Mouse (Mus musculus) myocyte (in vitro differentiated cells): Measurements from ENCODE around the gene Thada. TPM values are rescaled to one million over a fixed set of nuclear protein-coding genes. Genes with fewer than 3 reads are reported as not detected.

Source experiments
- H3K27me3 ChIP-seq: one replicate; pipeline ENCODE4 v1.6.1; 2011; ENCODE audit not compliant: control insufficient read depth, insufficient read depth, insufficient read length
- H3K36me3 ChIP-seq: one replicate; pipeline ENCODE4 v1.6.1; 2011; ENCODE audit not compliant: control insufficient read depth, insufficient read depth
- H3K4me2 ChIP-seq: one replicate; pipeline ENCODE4 v1.6.1; 2011; ENCODE audit warnings: low read depth, control low read depth
- H3K4me3 ChIP-seq: one replicate; pipeline ENCODE4 v1.5.1; 2011; ENCODE audit warnings: mild to moderate bottlenecking, control low read depth, moderate library complexity
- H3K79me2 ChIP-seq: one replicate; pipeline ENCODE4 v1.6.1; 2011; ENCODE audit not compliant: control insufficient read depth, insufficient read depth
- H3ac ChIP-seq: one replicate; pipeline ENCODE4 v1.6.1; 2011; ENCODE audit not compliant: control insufficient read depth, insufficient read length
- CEBPB ChIP-seq: IDR thresholded peaks from 2 replicates; pipeline ENCODE4 v1.6.1; 2011; ENCODE audit warnings: mild to moderate bottlenecking, moderate library complexity; ENCODE audit not compliant: poor library complexity, insufficient read depth, severe bottlenecking
- E2F4 ChIP-seq: IDR thresholded peaks from one replicate; pipeline ENCODE4 v1.6.1; 2011; ENCODE audit warnings: mild to moderate bottlenecking, control low read depth, moderate library complexity; ENCODE audit not compliant: insufficient read depth
- MAX ChIP-seq: IDR thresholded peaks from one replicate; pipeline ENCODE4 v1.6.1; 2011; ENCODE audit warnings: low read depth, mild to moderate bottlenecking, control low read depth
- MYOD1 ChIP-seq, 3 experiments: IDR thresholded peaks; one replicate each; pipeline ENCODE4 v1.6.1; 2011; ENCODE audit warnings: control low read depth in 2 of 3, low read depth in 2 of 3, mild to moderate bottlenecking in 2 of 3, moderate library complexity in 1 of 3; ENCODE audit not compliant: insufficient read length in 2 of 3, control insufficient read depth in 1 of 3
- MYOG ChIP-seq, 3 experiments: IDR thresholded peaks; one replicate each; pipeline ENCODE4 v1.6.1; 2011; ENCODE audit warnings: control low read depth in 2 of 3, low read depth in 2 of 3, mild to moderate bottlenecking in 2 of 3; ENCODE audit not compliant: insufficient read length in 2 of 3, control insufficient read depth in 1 of 3, insufficient read depth in 1 of 3
- POLR2A ChIP-seq: IDR thresholded peaks from one replicate; pipeline ENCODE4 v1.6.1; 2011; ENCODE audit warnings: low read depth, mild to moderate bottlenecking, control low read depth, moderate library complexity; ENCODE audit not compliant: insufficient read length
- POLR2AphosphoS2 ChIP-seq: IDR thresholded peaks from one replicate; pipeline ENCODE4 v1.6.1; 2011; ENCODE audit warnings: low read depth, control low read depth; ENCODE audit not compliant: insufficient read length
- REST ChIP-seq: IDR thresholded peaks from one replicate; pipeline ENCODE4 v1.6.1; 2011; ENCODE audit warnings: mild to moderate bottlenecking, control low read depth, moderate library complexity; ENCODE audit not compliant: insufficient read depth, insufficient read length
- SRF ChIP-seq: IDR thresholded peaks from one replicate; pipeline ENCODE4 v1.6.1; 2011; ENCODE audit warnings: low read depth; ENCODE audit not compliant: control insufficient read depth, insufficient read length
- TCF12 ChIP-seq: IDR thresholded peaks from one replicate; pipeline ENCODE4 v1.6.1; 2011; ENCODE audit warnings: mild to moderate bottlenecking, control low read depth; ENCODE audit not compliant: poor library complexity, insufficient read depth, severe bottlenecking
- TCF3 ChIP-seq: IDR thresholded peaks from one replicate; pipeline ENCODE4 v1.6.1; 2011; ENCODE audit warnings: low read depth, control low read depth; ENCODE audit not compliant: insufficient read length
- USF1 ChIP-seq: IDR thresholded peaks from one replicate; pipeline ENCODE4 v1.6.1; 2011; ENCODE audit warnings: low read depth, mild to moderate bottlenecking, control low read depth, moderate library complexity
- polyA plus RNA-seq: library from polyadenylated mRNA; unstranded; fragments of >200 nt; fragmentation: generic; extraction: Trizol; gene quantifications from one replicate; pipeline ENCODE4 v1.2.1, GENCODE M21; 2012; ENCODE audit warnings: missing spikeins

Gene Thada
- polyA plus RNA-seq, 1 experiment, result 5.5 TPM

- peaks cover 5% of the 10 kb centered on the region for H3K36me3 ChIP-seq
- H3K79me2 ChIP-seq, result no peaks in the 10 kb centered on the region
- no peak overlapping the region for H3K4me3 ChIP-seq
- TF ChIP-seq MYOG (IDR thresholded peaks at IDR 0.05; ENCODE audit: control insufficient read depth in 1 of 3, insufficient read depth in 1 of 3, insufficient read length in 2 of 3, low read depth in 2 of 3), result no peak
- TF ChIP-seq SRF, result no peak
- no peak for TF ChIP-seq REST
- TF ChIP-seq TCF3, result no peak
- TF ChIP-seq CEBPB, result no peak
- TF ChIP-seq USF1, result no peak
- TF ChIP-seq E2F4, result no peak
- TF ChIP-seq MYOD1 (IDR thresholded peaks at IDR 0.05; ENCODE audit: control insufficient read depth in 1 of 3, insufficient read length in 2 of 3, low read depth in 2 of 3), result no peak
- TF ChIP-seq POLR2A, result no peak
- no peak for TF ChIP-seq MAX
- no peak for TF ChIP-seq POLR2AphosphoS2
- no peak for TF ChIP-seq TCF12
- H3K27me3 ChIP-seq, result no peaks in the 10 kb centered on the region
- H3K4me2 ChIP-seq, result no peak overlapping the region
- H3ac ChIP-seq, result no peak overlapping the region
Observed at GRCm38 (mm10) chr17:84367663-84368062, 98.3 kb downstream of the Thada start.

GRCm38 (mm10) chr17:84365791-84366301 is 100.2 kb downstream of the Thada start:
- TF ChIP-seq MYOD1 (IDR thresholded peaks at IDR 0.05; ENCODE audit: control insufficient read depth in 1 of 3, insufficient read length in 2 of 3, low read depth in 2 of 3) (no peak), MAX (no peak), MYOG (IDR thresholded peaks at IDR 0.05; ENCODE audit: control insufficient read depth in 1 of 3, insufficient read depth in 1 of 3, insufficient read length in 2 of 3, low read depth in 2 of 3) (no peak), TCF12 (no peak), SRF (no peak), REST (no peak), USF1 (no peak), POLR2A (no peak), E2F4 (no peak), POLR2AphosphoS2 (no peak), TCF3 (no peak), CEBPB (no peak)
- Histone ChIP-seq H3K36me3 (peaks cover 11% of the 10 kb centered on the region), H3K27me3 (no peaks in the 10 kb centered on the region), H3K79me2 (no peaks in the 10 kb centered on the region), H3K4me3 (no peak overlapping the region), H3ac (no peak overlapping the region), H3K4me2 (no peak overlapping the region)

- no peaks in the 10 kb centered on the region for H3K79me2 ChIP-seq
- TF ChIP-seq POLR2AphosphoS2 (no peak), MYOG (IDR thresholded peaks at IDR 0.05; ENCODE audit: control insufficient read depth in 1 of 3, insufficient read depth in 1 of 3, insufficient read length in 2 of 3, low read depth in 2 of 3) (no peak), CEBPB (no peak), POLR2A (no peak), MYOD1 (IDR thresholded peaks at IDR 0.05; ENCODE audit: control insufficient read depth in 1 of 3, insufficient read length in 2 of 3, low read depth in 2 of 3) (no peak), MAX (no peak), TCF3 (no peak), REST (no peak), TCF12 (no peak), E2F4 (no peak), SRF (no peak), USF1 (no peak)
- H3K27me3 ChIP-seq, result no peaks in the 10 kb centered on the region
- no peak overlapping the region for H3ac ChIP-seq
- no peak overlapping the region for H3K4me2 ChIP-seq
- peaks cover 11% of the 10 kb centered on the region for H3K36me3 ChIP-seq
- H3K4me3 ChIP-seq, result no peak overlapping the region
Observed at GRCm38 (mm10) chr17:84365006-84365716, 100.8 kb downstream of the Thada start.

- Histone ChIP-seq H3K4me2 (no peak overlapping the region), H3K27me3 (no peaks in the 10 kb centered on the region), H3K4me3 (no peak overlapping the region), H3K79me2 (no peaks in the 10 kb centered on the region), H3ac (no peak overlapping the region), H3K36me3 (peaks cover 11% of the 10 kb centered on the region)
- TF ChIP-seq TCF3 (no peak), MAX (no peak), MYOG (IDR thresholded peaks at IDR 0.05; ENCODE audit: control insufficient read depth in 1 of 3, insufficient read depth in 1 of 3, insufficient read length in 2 of 3, low read depth in 2 of 3) (no peak), POLR2AphosphoS2 (no peak), SRF (no peak), USF1 (no peak), MYOD1 (IDR thresholded peaks at IDR 0.05; ENCODE audit: control insufficient read depth in 1 of 3, insufficient read length in 2 of 3, low read depth in 2 of 3) (no peak), CEBPB (no peak), E2F4 (no peak), TCF12 (no peak), REST (no peak)
Observed at GRCm38 (mm10) chr17:84363444-84363843, 102.6 kb downstream of the Thada start.
